Mouse (Mus musculus) B cell, adult 62 days (primary cell): Measurements from ENCODE around the gene Nefh. TPM values are rescaled to one million over a fixed set of nuclear protein-coding genes. Genes with fewer than 3 reads are reported as not detected.

ENCODE experiments used
- total RNA-seq: library from RNA; stranded (reverse); gene quantifications from 4 replicates; pipeline ENCODE4 v1.2.4, GENCODE M21; 2023

The Nefh gene
- total RNA-seq: 0.29 to 0.44 TPM (median 0.42 TPM) in 3 of 4 replicates, not detected in the other

GRCm38 (mm10) chr11:4947813-4948174, at the start of gene Nefh:
Gene Nefh, minus strand, starts transcription at chr11:4948064.

GRCm38 (mm10) chr11:4986695-4987486, 39.0 kb upstream of the Nefh start, which contains the start of gene Ap1b1:
Gene Ap1b1, plus strand, starts transcription at chr11:4986824.

GRCm38 (mm10) chr11:4894848-4895816, 52.7 kb downstream of the Nefh start, which contains the start of gene Thoc5:
Gene Thoc5, plus strand, starts transcription at chr11:4895320.

Other genes starting within 250 kb of the Nefh start
- 103 to 124 TPM (median 115 TPM) in 4 replicates for gene Uqcr10, start 243.7 kb downstream of the Nefh start, total RNA-seq
- 21.7 to 34.1 TPM (median 29.0 TPM) in 4 replicates for gene Zmat5, start 243.4 kb downstream of the Nefh start, total RNA-seq
- gene Cabp7, start 201.3 kb downstream of the Nefh start, total RNA-seq: 0.34 TPM in 1 of 4 replicates, not detected in the others
- gene Nf2, start 98.5 kb downstream of the Nefh start, total RNA-seq: 41.2 to 48.0 TPM (median 47.5 TPM) in 4 replicates
- 19.4 to 24.0 TPM (median 19.8 TPM) in 4 replicates for gene Nipsnap1, start 74.1 kb downstream of the Nefh start, total RNA-seq
- 43.2 to 44.2 TPM (median 43.6 TPM) in 4 replicates for gene Thoc5, start 52.7 kb downstream of the Nefh start, total RNA-seq
- gene Ap1b1, start 38.8 kb upstream of the Nefh start, total RNA-seq: 95.3 to 116 TPM (median 110 TPM) in 4 replicates
- gene Rasl10a, start 110.1 kb upstream of the Nefh start, total RNA-seq: 4.3 to 5.8 TPM (median 5.6 TPM) in 4 replicates
- 1.8 to 2.6 TPM (median 2.2 TPM) in 4 replicates for gene Gas2l1, start 117.3 kb upstream of the Nefh start, total RNA-seq
- gene Rhbdd3, start 150.9 kb upstream of the Nefh start, total RNA-seq: 4.4 to 9.9 TPM (median 5.7 TPM) in 4 replicates
- gene Ewsr1, start 151.2 kb upstream of the Nefh start, total RNA-seq: 627 to 664 TPM (median 642 TPM) in 4 replicates
- gene Emid1, start 204.2 kb upstream of the Nefh start, total RNA-seq: 24.1 to 29.7 TPM (median 27.7 TPM) in 4 replicates